Mouse (Mus musculus) megakaryocyte progenitor cell, adult 5-6 weeks (primary cell): ENCODE data around the gene Snrpb. TPM values are rescaled to one million over a fixed set of nuclear protein-coding genes. Genes with fewer than 3 reads are reported as not detected.

Experiments
- ATAC-seq: replicated peaks from 2 replicates; pipeline ENCODE4 v1.8.0; 2016; ENCODE audit warnings: mild to moderate bottlenecking, moderate TSS enrichment, inconsistent platforms; ENCODE audit not compliant: poor library complexity
- total RNA-seq, 2 experiments: library from RNA; stranded (forward) in 1 of 2; stranded (reverse) in 1 of 2; fragments of 157-497, 149-512 nt in 1 of 2; fragments of 200-1000 nt in 1 of 2; gene quantifications; 2 replicates each; pipeline versions ENCODE4 v1.2.3 to v1.2.4; 2015 to 2017

Snrpb gene
- total RNA-seq (2015) (269 and 277 TPM in 2 replicates), total RNA-seq (2017) (178 and 224 TPM in 2 replicates)

DNA sequence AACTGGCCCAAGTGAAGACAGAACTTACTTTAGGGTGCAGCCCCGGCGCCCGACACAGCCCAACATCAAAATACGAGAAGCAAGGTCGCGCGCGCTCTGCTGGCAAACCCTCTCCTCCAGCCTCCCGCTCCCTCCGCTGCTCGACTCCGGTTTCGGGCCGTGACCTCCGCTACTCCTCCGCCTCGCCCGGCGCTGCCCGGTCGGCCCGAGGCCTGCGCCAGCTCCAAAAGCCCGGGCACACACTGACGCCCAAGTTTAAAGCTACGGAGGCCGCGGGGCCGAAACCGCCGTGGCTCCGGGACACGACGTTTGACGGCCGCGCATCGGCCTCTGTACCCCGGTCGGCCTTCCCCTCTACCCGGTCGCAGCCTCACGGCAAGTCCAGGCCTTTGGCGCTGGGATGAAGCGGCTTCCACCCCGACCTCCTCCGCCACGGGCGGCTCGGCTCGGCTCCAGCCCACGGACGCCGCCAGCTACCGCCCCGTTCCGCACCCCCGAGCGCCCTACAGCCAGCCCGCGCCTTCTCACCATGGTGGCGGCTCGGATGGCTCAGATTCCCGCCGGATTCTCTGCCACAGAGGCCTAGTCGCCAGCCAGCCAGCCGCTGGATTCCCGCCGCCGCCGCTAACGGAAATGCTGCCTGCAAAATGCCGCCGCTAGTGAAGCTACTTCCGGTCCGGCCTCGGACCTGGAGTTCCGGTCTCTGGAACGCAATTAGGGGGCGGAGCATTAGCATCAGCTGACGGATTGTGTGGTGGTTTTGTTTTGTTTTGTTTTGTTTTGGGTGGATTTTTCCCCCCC is at the start of gene Snrpb:
Gene Snrpb (minus strand): TSS at position 698 of the 801 bp plus-strand sequence.
- ATAC-seq = peak; percentile 89

DNA sequence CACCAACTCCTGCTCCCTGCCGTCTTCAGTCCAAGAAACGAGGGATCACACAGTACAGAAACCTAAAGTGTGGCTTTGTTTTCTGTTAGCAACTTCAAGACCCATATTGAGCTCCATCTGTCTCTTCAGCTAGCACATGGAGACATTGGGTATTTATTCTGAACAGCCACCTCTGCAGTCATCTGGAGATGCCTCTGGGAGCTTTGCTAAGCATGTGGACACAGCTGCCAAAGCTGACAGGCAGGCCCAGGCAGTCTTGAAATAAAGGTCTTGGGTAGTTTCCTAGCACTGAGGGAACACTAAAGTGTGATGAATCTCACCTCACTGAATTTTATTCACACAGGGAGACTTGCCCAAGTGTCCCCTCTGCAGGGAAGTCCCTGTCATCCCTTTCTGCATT is 32.4 kb upstream of the Snrpb start:
- no peak for ATAC-seq

DNA sequence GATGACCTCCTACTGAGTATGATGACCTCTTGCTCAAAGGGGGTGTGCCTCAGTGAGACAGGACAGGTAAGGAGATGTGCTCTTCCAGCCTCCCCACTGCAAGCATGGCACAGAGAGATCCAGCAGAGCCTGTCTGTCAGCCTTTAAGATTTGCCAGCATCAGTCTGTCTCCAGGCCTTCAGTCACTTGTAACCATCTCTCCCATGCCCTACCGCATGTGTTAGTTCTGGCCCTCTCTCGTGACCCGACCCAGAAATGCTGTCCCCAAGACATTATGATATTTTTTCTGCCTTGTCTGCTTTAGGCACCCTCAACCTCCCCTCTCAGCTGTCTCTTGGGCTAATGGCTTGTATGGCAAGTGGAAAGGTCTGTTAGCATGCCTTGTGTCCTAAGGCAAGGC is 30.4 kb upstream of the Snrpb start:
- ATAC-seq = no peak

DNA sequence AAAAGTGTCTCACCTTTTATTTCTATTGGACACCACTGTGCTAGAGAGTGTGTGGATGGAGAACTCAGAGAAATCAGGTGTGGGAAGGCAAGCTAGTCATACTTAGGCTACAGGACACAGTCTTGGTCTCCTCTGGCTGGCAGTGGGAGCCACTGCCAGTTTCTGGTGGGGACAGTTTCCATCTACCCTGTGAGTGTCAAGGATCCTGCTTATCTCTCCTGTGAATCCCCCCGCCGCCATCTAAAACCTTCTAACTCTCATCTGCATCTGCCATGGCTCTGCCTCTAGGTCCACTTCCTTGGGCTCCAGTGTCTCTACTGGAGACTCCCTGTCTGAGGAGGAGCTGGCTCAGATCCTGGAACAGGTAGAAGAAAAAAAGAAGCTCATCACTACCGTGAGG is 28.8 kb upstream of the Snrpb start:
- ATAC-seq = no peak

DNA sequence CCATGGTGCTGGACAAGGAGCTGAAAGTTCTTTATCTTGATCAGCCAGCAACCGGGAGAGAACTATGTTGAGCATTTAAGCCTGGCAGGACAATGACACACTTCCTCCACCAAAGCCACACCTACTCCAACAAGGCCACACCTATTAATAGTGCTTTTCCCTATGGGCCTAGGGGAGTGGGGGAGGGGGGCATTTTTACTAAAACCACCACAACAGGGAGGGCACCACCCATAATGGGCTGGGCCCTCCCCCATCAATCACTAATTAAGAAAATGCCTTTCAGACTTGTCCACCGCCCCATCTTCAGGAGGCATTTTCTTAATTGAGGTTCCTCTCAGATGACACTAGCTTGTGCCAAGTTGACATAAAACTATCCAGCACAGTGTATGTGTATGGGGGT is 28.2 kb upstream of the Snrpb start:
- no peak for ATAC-seq

DNA sequence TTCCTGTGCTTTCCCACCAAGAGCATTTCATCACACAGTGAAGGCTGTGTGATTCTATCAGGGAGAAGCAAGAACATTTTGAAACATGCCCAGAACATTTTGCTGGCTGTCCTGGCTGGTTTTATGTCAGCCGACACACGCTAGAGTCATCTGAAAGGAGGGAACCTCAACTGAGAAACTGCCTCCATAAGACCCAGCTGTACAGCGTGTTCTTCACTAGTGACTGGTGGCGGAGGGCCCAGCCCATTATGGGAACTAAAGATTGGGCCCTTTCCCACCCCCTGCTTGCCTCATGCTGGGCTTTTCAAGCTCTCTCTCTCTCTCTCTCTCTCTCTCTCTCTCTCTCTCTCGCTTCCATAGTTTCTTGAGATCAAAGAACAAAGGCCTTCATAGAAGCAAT is 21.8 kb upstream of the Snrpb start:
- ATAC-seq = no peak

DNA sequence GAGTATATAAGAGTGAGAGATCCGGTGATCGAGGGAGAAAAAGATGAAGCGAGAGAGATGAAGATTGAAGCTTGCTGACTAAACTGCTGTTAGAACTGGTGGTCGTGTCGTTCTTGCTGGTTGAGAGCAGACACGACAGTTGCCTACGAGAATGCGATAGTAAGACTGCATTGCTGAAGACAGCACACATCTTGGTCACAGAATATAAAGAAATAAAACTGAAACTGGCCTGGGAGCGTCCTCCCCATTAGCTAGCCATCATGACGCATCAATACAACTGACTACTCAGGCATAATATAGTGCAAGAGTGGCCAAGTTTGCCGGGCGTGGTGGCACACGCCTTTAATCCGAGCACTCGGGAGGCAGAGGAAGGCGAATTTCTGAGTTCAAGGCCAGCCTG is 15.7 kb upstream of the Snrpb start, which contains the start of gene Tmc2:
Gene Tmc2 (plus strand): TSS at position 301 of the 400 bp plus-strand sequence.
- no peak for ATAC-seq

DNA sequence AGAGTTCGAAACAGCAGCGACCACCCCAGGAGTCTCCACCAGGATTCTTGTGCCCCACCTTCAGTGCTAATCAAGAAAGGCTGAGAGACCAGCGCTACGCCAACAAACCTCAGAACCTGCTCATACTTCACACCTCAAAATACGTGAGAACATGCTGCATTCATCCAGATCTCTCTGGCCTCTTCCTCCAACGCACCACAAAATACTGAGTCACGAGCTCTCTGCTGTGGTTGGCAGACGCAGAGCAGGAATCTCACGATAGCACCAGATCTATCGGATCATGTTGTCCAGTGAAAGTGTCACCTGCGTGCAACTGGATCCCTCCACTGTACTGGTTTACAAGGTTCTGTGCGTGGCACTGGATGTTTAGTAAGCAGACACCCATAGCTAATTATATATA is 9.2 kb upstream of the Snrpb start:
- no peak for ATAC-seq

DNA sequence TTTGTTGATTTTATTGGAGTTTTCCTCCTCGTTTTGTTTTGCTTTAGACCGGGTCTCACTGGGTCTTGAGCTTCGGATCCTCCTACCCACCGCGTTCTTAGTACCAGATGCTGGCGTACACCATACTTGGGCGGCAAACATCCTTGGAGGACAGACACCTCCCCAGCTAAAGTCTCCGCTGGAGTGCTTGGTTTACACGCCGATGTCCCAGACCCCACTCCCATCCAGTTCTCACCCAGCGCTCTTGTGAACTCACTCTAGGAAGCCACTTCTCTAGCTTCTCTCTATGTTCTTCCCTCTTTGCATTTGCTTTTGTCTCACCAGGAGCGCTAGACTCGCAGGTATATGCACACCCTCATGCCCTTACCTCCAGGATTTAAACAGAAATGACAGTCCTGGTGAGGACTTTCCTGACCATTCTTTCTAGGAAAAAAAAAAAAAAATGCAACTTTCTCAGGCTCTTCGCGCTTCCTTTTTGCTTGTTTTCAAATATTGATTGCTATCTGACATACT is 360 bp upstream of the Snrpb start:
- ATAC-seq = peak; percentile 43

DNA sequence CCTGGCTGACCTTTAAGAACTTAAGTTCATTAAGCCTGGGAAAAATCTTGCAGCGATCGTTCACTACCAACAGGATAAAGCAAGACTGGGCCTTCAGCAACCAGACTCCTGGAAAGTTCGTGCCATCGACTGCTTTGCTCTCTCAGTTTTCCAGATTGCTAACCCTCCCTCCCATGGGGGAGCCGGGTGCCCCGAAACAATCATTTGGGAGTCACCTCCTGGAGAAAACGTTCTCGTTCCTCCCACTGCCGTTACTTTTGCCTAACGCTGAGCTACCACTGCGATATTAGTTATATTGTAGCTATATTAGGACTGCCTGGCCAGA is 860 bp downstream of the Snrpb start:
- ATAC-seq = 0 out of 2 replicates have a peak, but pooled peaks have one; percentile 4

DNA sequence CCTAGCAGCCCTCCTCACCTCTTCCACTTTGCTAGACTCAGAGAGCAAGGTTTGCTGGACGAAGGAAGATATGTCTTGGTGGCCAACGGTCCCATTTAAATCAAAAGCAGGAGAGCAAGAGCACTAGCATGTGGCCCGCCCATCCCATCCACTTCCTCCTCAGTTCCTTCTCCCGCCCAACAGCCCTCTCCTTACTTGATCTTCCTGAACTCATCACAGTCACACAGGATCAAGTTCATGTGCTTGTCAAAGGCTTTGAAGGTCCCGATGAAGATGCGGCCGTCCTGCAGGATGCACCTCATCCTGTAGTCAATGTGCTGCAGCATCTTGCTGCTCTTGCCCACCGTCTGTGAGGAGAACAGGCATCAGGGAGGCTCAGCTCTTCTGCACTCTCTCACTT is 2.4 kb downstream of the Snrpb start:
- no peak for ATAC-seq

DNA sequence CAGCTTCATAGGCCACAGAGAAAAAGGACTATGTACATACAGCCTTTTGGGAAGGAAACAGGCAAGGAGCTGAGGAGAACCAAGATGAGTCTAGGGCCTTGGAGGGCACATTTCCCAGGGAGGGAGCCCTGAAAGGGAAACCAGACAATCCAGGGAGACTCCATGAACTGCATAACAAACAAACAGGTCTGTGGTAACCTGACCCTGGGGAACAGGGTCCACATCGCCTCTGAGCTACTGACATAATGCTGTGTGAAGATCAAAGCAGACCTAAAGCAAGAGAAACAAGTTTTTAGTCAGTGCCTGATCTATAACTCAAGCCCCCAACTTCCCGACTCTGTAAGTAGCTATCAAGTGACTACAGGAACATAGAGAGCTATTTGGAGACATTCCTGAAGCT is 7.5 kb downstream of the Snrpb start:
- no peak for ATAC-seq

DNA sequence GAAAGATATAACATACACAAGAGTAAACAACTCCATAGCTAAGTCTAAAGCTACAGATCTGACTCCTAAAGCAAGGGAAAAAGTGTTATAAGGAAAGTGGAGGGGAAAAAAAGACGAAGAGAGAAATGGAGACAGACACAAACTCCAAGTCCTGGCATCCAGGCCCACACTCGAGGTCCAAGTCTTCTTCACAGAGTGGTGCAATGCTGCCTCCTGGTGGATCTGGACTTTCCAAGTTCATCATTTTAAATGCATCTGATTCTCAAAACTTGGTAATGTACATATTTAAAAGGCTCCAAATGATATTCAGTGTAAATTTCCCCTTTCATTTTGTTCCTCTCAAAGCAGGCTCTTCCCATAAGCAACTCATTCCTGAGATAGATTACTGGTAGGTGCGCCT is 11.3 kb downstream of the Snrpb start:
- peak; percentile 77 for ATAC-seq

DNA sequence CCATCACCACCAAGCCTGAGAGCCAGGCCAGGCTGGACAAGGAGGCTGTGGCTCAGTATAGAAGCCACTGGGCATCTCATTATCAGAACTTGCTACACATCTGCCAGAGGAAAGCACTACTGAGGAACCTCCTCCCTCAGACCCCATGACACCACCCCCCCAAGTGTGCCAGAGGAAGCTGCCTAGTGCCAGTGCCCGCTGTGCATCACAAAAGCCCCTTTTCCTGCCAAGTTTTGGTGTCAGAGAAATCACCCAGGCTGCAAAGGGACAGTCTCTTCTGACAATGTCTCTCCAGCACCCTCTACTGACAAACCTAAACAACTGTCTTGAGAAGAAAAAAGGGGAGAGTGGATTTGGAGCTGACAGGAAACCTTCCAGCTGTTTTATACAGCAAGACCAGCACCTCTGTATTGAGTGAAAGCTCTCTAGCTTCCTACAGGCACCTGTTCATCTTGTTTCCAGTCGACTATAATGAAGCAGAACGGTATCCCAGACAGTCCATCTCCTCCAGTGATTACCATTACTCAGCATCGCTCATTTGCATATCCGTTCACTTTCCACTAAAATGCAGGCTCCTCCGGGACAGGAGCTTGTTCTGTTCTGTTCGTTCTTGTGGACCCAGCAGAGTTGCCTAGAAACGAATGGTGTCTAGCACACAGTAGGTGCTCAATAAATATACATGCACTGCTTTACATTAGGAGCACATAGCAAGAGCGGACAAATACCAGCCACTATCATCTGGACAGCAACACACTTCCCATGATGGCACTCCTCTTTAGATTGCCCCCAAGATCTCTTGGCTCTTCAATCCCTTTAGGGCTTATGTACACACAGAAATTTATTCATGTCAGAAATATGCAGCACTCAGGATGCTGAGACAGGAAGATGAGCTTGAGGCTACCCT is 12.6 kb downstream of the Snrpb start:
- ATAC-seq = peak; percentile 76

DNA sequence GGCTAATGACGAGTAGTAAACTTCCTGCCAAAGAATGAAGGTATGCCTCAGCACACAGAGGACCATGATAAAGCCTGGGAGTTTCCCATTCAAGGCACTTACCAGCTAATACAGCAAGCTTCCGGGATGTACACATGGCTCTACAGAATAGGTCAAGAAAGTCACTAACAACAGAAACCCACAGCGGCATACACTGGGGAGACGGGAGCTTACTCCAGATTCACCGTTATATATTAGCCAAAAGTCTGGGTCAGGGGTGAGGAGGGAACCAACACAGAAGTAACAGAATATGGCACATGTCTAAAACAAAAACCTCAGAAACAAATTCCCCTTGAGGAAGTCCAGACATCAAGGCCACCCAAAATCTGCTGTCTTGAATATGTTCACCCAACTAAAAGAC is 16.5 kb downstream of the Snrpb start:
- ATAC-seq = no peak

DNA sequence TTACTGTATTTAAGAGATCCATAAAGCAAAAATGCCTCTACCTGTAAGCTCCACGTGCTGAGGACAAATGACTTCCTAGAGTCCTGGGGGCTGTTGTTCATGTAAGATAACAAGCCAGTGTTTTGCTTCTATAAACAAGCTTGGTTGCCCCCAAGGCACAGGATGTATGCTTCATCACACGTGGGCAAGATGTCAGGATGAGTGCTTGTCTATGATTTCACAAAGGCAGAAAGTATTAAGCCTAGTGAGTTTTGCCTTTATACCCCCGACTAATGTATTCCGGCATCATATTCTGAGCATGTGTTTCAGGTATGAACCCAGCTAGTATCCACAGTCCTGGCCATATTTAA is 21.1 kb downstream of the Snrpb start:
- no peak for ATAC-seq

DNA sequence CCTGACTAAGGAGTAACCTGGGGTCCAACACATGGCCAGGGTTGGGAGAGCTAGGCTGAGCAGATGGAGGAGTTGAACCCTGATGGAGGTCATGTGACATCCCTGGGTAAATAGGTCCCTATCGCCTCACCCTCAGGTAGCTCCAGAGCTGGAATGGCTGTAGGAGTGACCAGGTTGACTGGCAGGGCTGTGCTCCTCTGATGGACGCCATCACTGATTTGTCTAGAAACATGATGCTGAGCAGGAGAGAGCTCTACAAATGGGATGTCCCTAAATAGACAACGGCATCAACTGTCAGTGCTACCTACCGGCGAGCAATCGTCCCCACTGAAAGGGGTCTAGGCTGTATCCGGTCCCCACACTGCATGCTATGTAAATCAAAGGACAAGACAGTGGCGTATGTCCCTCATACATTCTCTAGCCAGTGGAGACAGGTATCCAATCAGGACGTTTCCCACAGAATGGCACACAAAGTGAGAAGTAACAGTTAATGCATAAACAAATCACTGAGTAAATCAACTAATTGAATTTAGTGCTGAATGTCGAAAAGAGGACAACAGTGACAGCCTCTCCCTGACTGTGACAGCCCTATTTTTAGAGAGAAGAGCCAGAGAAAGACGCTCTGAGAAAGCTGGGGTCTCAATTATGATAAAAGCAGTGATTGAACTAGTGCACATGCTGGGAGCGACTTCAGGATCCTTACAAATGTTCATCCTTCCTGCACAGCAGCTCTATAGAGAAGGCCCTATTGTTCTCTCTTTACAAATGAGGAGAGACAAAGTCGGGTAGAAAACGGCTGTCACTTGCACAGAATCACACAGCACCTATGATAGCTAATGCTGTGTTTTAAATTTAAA is 21.7 kb downstream of the Snrpb start:
- ATAC-seq = no peak

DNA sequence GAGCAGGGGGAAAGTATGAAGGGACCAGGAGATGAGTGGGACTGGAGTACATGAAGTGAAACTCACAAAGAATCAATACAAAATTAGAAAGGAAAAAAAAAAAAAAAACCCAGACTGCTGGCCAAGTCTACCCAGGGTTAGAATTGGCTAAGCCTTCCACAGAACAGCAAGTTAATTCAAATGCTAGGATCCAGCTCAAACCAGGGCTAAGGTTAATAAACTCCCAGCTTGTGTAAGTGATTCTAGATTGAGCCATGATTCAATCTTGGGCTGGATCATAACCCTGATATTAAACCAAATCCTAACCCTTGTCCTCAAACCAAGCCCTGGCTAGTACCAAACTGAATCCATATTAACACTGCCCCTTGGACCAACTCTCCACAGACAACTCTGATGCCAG is 23.4 kb downstream of the Snrpb start:
- ATAC-seq = no peak

DNA sequence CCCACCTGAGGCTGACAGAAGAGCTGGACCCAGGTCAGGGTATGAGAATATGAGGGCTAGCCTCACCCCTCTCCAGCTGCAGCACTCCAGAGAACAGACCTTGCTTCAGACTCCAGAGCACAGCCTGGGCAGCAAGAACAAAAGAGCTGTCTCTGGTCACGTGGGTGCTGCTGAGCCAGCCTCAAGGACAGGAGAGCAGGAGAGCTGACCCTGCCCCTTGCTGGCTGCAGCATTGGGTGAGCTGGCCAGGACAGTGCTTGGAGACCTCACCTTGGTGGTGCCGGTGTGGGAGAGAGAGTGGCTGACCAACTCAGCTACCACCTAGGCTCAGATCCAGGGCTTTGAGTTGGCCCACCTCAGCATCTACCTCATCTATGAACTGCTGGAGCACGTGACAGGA is 24.0 kb downstream of the Snrpb start:
- ATAC-seq = no peak

DNA sequence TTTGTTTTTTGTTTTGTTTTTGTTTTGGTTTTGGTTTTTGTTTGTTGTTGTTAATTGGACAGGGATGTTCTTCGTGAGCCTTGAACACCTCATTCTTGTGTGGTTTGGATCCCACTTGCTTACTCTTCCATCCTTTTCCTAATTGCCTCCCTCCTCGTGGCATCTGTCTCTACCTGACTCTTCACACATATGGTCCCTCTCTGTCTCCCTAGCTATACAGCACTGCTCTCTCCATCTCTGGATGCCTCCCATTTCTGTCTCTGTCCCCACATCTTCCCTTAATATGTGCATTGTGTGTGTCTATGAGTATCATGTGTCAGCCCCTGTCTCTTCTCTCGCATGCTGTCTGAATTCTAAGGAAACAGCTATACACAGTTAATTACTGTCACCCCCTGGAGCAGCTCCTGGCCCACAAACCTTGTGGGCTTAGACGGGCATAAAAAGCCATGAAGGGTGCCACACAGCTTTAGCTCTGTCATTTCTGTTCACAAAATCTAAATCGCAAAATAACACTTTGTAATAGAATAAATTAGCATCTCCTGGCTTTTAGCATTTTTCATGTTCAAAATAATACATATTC is 33.0 kb downstream of the Snrpb start:
- no peak for ATAC-seq
